Mouse (Mus musculus) CH12.LX (cell line): ENCODE measurements at regions not wholly inside any gene's neighbourhood (a gene's known extent, or its start where the extent isn't known, plus 50 kb on each side); places are given as distances from the start of the nearest gene placed in this dataset.

Source experiments
- DNase-seq: peaks from one replicate; pipeline ENCODE4 v3.0.0-alpha.2; 2013; ENCODE audit errors: extremely low read depth
- H3K27ac ChIP-seq: 2 replicates; pipeline ENCODE4 v1.5.1; 2012; ENCODE audit warnings: low read depth, mild to moderate bottlenecking, control low read depth, moderate library complexity; ENCODE audit not compliant: insufficient read depth
- H3K27me3 ChIP-seq: replicated peaks from 2 replicates; pipeline ENCODE3; 2012; ENCODE audit warnings: inconsistent platforms
- H3K36me3 ChIP-seq, 2 experiments: replicated peaks in 1 of 2; 2 replicates each; pipeline versions ENCODE3 to v1.6.1; 2012; ENCODE audit warnings: inconsistent platforms in 1 of 2, low read length in 1 of 2, mild to moderate bottlenecking in 1 of 2, mixed read lengths in 1 of 2, moderate library complexity in 1 of 2; ENCODE audit not compliant: control insufficient read depth in 1 of 2, insufficient read depth in 1 of 2
- H3K4me1 ChIP-seq, 2 experiments: 2 replicates each; pipeline ENCODE4 v1.6.1; 2012; ENCODE audit warnings: inconsistent platforms in 1 of 2, moderate library complexity in 1 of 2; ENCODE audit not compliant: insufficient read depth in 2 of 2, control insufficient read depth in 1 of 2
- H3K4me2 ChIP-seq: 2 replicates; pipeline ENCODE4 v1.6.1; 2012; ENCODE audit warnings: low read depth, mild to moderate bottlenecking, control low read depth; ENCODE audit not compliant: poor library complexity, insufficient read depth, severe bottlenecking
- H3K4me3 ChIP-seq, 3 experiments: fragments of 150-350 bp in 1 of 3; sonication (generic) in 1 of 3; replicated peaks in 1 of 3; 2 replicates each; pipeline versions ENCODE3 to v1.5.1; 2011 to 2012; ENCODE audit warnings: low read depth in 2 of 3, low read length in 2 of 3, mild to moderate bottlenecking in 2 of 3, moderate library complexity in 2 of 3, control low read depth in 1 of 3, improper control_type of control experiment in 1 of 3, inconsistent platforms in 1 of 3, mixed read lengths in 1 of 3; ENCODE audit not compliant: poor library complexity in 1 of 3
- H3K79me2 ChIP-seq: replicated peaks from 2 replicates; pipeline ENCODE4 v1.6.1; 2012; ENCODE audit warnings: mild to moderate bottlenecking, moderate library complexity; ENCODE audit not compliant: control insufficient read depth, poor library complexity, insufficient read depth, severe bottlenecking; ENCODE audit errors: extremely low read depth
- H3K9ac ChIP-seq: 2 replicates; pipeline ENCODE4 v1.6.1; 2012; ENCODE audit warnings: low read depth, mild to moderate bottlenecking, control low read depth, moderate library complexity; ENCODE audit not compliant: insufficient read depth
- H3K9me3 ChIP-seq: replicated peaks from 2 replicates; pipeline ENCODE3; 2012; ENCODE audit warnings: low read length, inconsistent platforms, mixed read lengths
- CHD1 ChIP-seq: IDR thresholded peaks from 2 replicates; pipeline ENCODE4 v1.6.1; 2012; ENCODE audit warnings: low read depth, low read length, improper control_type of control experiment, inconsistent platforms
- CHD2 ChIP-seq: IDR thresholded peaks from 2 replicates; pipeline ENCODE4 v1.6.1; 2011; ENCODE audit warnings: low read length, improper control_type of control experiment
- CTCF ChIP-seq, 2 experiments: IDR thresholded peaks in 1 of 2; conservative IDR thresholded peaks in 1 of 2; 2 replicates each; pipeline ENCODE4 v1.5.1; 2011 to 2012; ENCODE audit warnings: low read depth in 2 of 2, low read length in 2 of 2, improper control_type of control experiment in 1 of 2, inconsistent platforms in 1 of 2, mild to moderate bottlenecking in 1 of 2, moderate library complexity in 1 of 2
- E2F4 ChIP-seq: IDR thresholded peaks from 2 replicates; pipeline ENCODE4 v1.6.1; 2011; ENCODE audit warnings: low read depth, low read length, improper control_type of control experiment; ENCODE audit not compliant: insufficient replicate concordance
- GABPA ChIP-seq: IDR thresholded peaks from 2 replicates; pipeline ENCODE4 v1.6.1; 2012; ENCODE audit warnings: low read depth, low read length, improper control_type of control experiment, inconsistent platforms; ENCODE audit not compliant: insufficient replicate concordance
- JUN ChIP-seq: IDR thresholded peaks from 2 replicates; pipeline ENCODE4 v1.6.1; 2011; ENCODE audit warnings: low read depth, mild to moderate bottlenecking, low read length, improper control_type of control experiment, moderate library complexity; ENCODE audit not compliant: insufficient read depth
- JUND ChIP-seq: conservative IDR thresholded peaks from 2 replicates; pipeline ENCODE4 v1.6.1; 2011; ENCODE audit warnings: low read depth, low read length, improper control_type of control experiment
- KAT2A ChIP-seq: IDR thresholded peaks from 2 replicates; pipeline ENCODE4 v1.6.1; 2012; ENCODE audit warnings: low read length, improper control_type of control experiment, inconsistent platforms; ENCODE audit not compliant: insufficient replicate concordance
- MAFK ChIP-seq: IDR thresholded peaks from 2 replicates; pipeline ENCODE4 v1.6.1; 2011; ENCODE audit warnings: low read length, improper control_type of control experiment; ENCODE audit not compliant: insufficient replicate concordance
- MAX ChIP-seq: IDR thresholded peaks from 2 replicates; pipeline ENCODE4 v1.6.1; 2011; ENCODE audit warnings: low read length, improper control_type of control experiment
- MAZ ChIP-seq: IDR thresholded peaks from 2 replicates; pipeline ENCODE4 v1.6.1; 2012; ENCODE audit warnings: low read depth, mild to moderate bottlenecking, inconsistent platforms, low read length, improper control_type of control experiment, moderate library complexity
- PAX5 ChIP-seq: IDR thresholded peaks from 2 replicates; pipeline ENCODE4 v1.6.1; 2012; ENCODE audit warnings: low read length, inconsistent platforms, mixed read lengths
- POLR2A ChIP-seq: IDR thresholded peaks from 2 replicates; pipeline ENCODE4 v1.6.1; 2011; ENCODE audit warnings: low read depth, mild to moderate bottlenecking, improper control_type of control experiment, low read length
- POLR2AphosphoS2 ChIP-seq: IDR thresholded peaks from 2 replicates; pipeline ENCODE4 v1.6.1; 2011; ENCODE audit warnings: low read depth, low read length, improper control_type of control experiment
- SIN3A ChIP-seq: IDR thresholded peaks from 2 replicates; pipeline ENCODE4 v1.6.1; 2012; ENCODE audit warnings: low read length, improper control_type of control experiment, inconsistent platforms
- USF1 ChIP-seq: IDR thresholded peaks from 2 replicates; pipeline ENCODE4 v1.6.1; 2014; ENCODE audit warnings: low read depth, mild to moderate bottlenecking, inconsistent platforms, low read length, improper control_type of control experiment
- USF2 ChIP-seq: conservative IDR thresholded peaks from 2 replicates; pipeline ENCODE4 v1.6.1; 2011; ENCODE audit warnings: low read depth, low read length, improper control_type of control experiment
- ZC3H11A ChIP-seq: IDR thresholded peaks from 2 replicates; pipeline ENCODE4 v1.6.1; 2012; ENCODE audit warnings: low read depth, mild to moderate bottlenecking, inconsistent platforms, low read length, improper control_type of control experiment
- ZKSCAN1 ChIP-seq: IDR thresholded peaks from 2 replicates; pipeline ENCODE4 v1.6.1; 2012; ENCODE audit warnings: low read depth, inconsistent platforms, low read length, improper control_type of control experiment, borderline replicate concordance
- dilution Hi-C: fragments of 300-500 bp; cut with MboI; formaldehyde crosslinking; loops from 2 replicates; pipeline ENCODE4 v1.14.3; 2020; ENCODE audit warnings: low sequenced_read_pairs; ENCODE audit not compliant: extremely low pct_unique_long_range_greater_than_20kb, extremely low pct_ligation_motif_present
- in situ Hi-C: fragments of 300-500 bp; cut with MboI; formaldehyde crosslinking; loops from 3 replicates; pipeline ENCODE4 v1.14.3; 2019; ENCODE audit warnings: low sequenced_read_pairs, low pct_ligation_motif_present, low pct_unique_long_range_greater_than_20kb, mixed read lengths

GRCm38 (mm10) chr14:47825446-47825956 is 177.3 kb downstream of the Ktn1 start:
- H3K27me3 ChIP-seq = no peaks in the 10 kb centered on the region
- H3K4me1 ChIP-seq = peaks cover 2 to 6% of the 10 kb centered on the region in 2 experiments; a peak in 2 of 4 replicates
- no peaks in the 10 kb centered on the region for H3K36me3 ChIP-seq
- in situ Hi-C loops = no loop called here
- no peak overlapping the region for H3K9ac ChIP-seq
- dilution Hi-C loops = no loop called here
- DNase-seq = no peak
- H3K9me3 ChIP-seq = no peaks in the 10 kb centered on the region
- no peak overlapping the region for H3K4me2 ChIP-seq
- H3K27ac ChIP-seq = no peak overlapping the region
- no peaks in the 10 kb centered on the region for H3K79me2 ChIP-seq
- TF ChIP-seq MAFK = no peak
- no peak overlapping the region for H3K4me3 ChIP-seq

GRCm38 (mm10) chr14:47826545-47826944 is 178.3 kb downstream of the Ktn1 start:
- in situ Hi-C loops (no loop called here), dilution Hi-C loops (no loop called here)
- TF ChIP-seq JUN (no peak), MAZ (no peak), CHD1 (no peak), JUND (no peak)
- H3K4me2 ChIP-seq = no peak overlapping the region
- H3K79me2 ChIP-seq = no peaks in the 10 kb centered on the region
- H3K36me3 ChIP-seq = no peaks in the 10 kb centered on the region
- DNase-seq = no peak
- no peaks in the 10 kb centered on the region for H3K27me3 ChIP-seq
- H3K9ac ChIP-seq = no peak overlapping the region
- peaks cover 2 to 6% of the 10 kb centered on the region in 2 experiments; a peak in 2 of 4 replicates for H3K4me1 ChIP-seq
- H3K4me3 ChIP-seq = no peak overlapping the region
- no peaks in the 10 kb centered on the region for H3K9me3 ChIP-seq
- H3K27ac ChIP-seq = no peak overlapping the region

GRCm38 (mm10) chr14:47827623-47828022 is 179.4 kb downstream of the Ktn1 start:
- DNase-seq = no peak
- Histone ChIP-seq H3K9me3 (no peaks in the 10 kb centered on the region), H3K4me2 (no peak overlapping the region), H3K9ac (no peak overlapping the region), H3K4me3 (no peak overlapping the region), H3K27me3 (no peaks in the 10 kb centered on the region), H3K4me1 (peaks cover 2 to 6% of the 10 kb centered on the region in 2 experiments; a peak in 2 of 4 replicates), H3K27ac (no peak overlapping the region), H3K36me3 (no peaks in the 10 kb centered on the region), H3K79me2 (no peaks in the 10 kb centered on the region)
- in situ Hi-C loops (no loop called here), dilution Hi-C loops (no loop called here)
- TF ChIP-seq CHD2 (no peak), JUN (no peak), KAT2A (no peak), POLR2A (no peak), MAX (no peak), GABPA (no peak), USF1 (no peak), SIN3A (no peak), ZC3H11A (no peak), CTCF (conservative IDR thresholded peaks at IDR 0.05 in 1 of 2, IDR thresholded peaks at IDR 0.05 in 1 of 2; ENCODE audit: low read depth in 2 of 2, low read length in 2 of 2) (no peak), E2F4 (no peak), USF2 (no peak), PAX5 (no peak), CHD1 (no peak), MAFK (no peak), POLR2AphosphoS2 (no peak), ZKSCAN1 (no peak)
